Mouse (Mus musculus): ENCODE measurements around the gene Ppp1r37. TPM values are rescaled to one million over a fixed set of nuclear protein-coding genes. Genes with fewer than 3 reads are reported as not detected.

The Ppp1r37 gene
- total RNA-seq, 1 experiment: 25.3 TPM

DNA sequence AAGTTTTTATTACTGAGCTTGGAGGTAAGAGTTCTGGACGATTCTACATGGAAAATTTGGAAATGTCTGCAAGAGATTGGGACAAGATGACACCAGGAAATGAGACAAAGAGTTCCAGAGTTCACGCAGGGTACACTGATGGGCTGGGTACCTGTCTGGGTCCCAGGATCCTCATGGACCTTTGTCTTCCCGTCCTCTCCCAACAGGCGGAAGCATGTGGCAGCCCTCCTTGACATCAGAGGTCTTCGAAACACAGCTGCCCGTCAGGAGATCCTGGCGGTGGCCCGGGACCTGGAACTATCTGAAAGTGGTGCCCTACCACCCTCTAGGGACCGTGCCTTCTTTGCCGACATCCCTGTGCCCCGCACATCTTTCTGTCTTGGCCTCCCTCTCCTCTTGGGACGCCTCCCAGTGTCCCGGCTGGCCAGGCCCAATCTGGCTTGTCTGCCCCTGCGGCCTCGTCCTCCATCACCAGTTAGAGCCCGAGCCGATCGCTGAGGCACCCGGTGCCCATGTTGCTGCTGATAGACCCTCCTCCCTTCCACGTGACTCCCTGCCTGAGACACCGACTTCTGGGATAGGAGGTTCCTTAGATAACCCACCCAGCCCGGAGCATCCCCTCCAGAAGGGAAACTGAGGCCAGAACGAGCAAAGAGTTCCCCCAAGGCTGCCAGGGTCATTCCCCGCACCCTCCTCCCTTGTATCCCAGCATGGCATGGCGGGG, 68.0 kb downstream of the Ppp1r37 start:
- H3K4me3 ChIP-seq (ENCODE audit: insufficient read depth in 1 of 2, low read depth in 1 of 2, low read length in 2 of 2, poor library complexity in 1 of 2, severe bottlenecking in 1 of 2): peak overlapping the region; percentile 2 to 34; a peak in 1 of 4 replicates
- no peaks in the 10 kb centered on the region for H3K36me3 ChIP-seq (ENCODE audit: control insufficient read depth, insufficient read depth, low read length, poor library complexity, severe bottlenecking)
- no peak for DNase-seq (ENCODE audit: low read depth, low spot score)
- peaks cover 0 to 13% of the 10 kb centered on the region in 2 experiments; a peak in 3 of 4 replicates for H3K4me1 ChIP-seq (ENCODE audit: control insufficient read depth in 2 of 2, insufficient read depth in 2 of 2, low read length in 2 of 2, poor library complexity in 1 of 2)
- no peak for TF ChIP-seq CHD2 (IDR thresholded peaks at IDR 0.05; ENCODE audit: low read depth, low read length)
- no peak for TF ChIP-seq ZC3H11A (IDR thresholded peaks at IDR 0.05; ENCODE audit: borderline replicate concordance, low read depth, low read length)
- TF ChIP-seq MAFK (IDR thresholded peaks at IDR 0.05; ENCODE audit: insufficient read depth, low read depth, low read length): no peak
- TF ChIP-seq HCFC1 (IDR thresholded peaks at IDR 0.05; ENCODE audit: borderline replicate concordance, insufficient read depth, low read length): no peak
- TF ChIP-seq ZNF384 (IDR thresholded peaks at IDR 0.05; ENCODE audit: low read depth, low read length): no peak
- no peak overlapping the region for H3K9ac ChIP-seq (ENCODE audit: insufficient read depth, low read depth, low read length, poor library complexity, severe bottlenecking)
- in situ Hi-C loops (cut with MboI; ENCODE audit: low sequenced_read_pairs in 2 of 2, unreplicated experiment in 2 of 2): no loop called here
- H3K27ac ChIP-seq (ENCODE audit: insufficient read depth, low read depth, low read length, poor library complexity, severe bottlenecking): no peak overlapping the region
- no peaks in the 10 kb centered on the region for H3K9me3 ChIP-seq (ENCODE audit: control insufficient read depth, insufficient read depth, low read depth, low read length)

DNA sequence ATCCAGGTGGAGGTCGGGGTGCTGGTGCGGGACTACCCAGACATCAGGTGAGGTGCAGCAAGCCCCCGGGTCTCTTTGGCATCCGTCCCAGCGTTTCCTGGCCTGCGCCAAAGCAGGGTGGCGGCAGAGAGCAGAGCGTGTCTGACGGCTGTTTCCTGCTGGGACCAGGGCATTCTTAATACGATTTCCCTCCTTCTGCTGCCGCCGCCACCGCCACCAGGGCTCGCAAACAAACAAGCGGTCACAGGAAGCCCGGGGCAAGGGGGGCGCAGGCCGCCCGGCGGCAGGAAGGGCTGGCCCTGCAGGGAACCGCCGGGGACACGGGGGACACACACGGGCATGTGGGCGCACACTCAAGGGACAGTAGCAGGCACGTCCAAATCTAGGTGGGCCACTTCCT, 71.1 kb downstream of the Ppp1r37 start:
- no peak for TF ChIP-seq CHD2 (IDR thresholded peaks at IDR 0.05; ENCODE audit: low read depth, low read length)
- H3K4me1 ChIP-seq (ENCODE audit: control insufficient read depth in 2 of 2, insufficient read depth in 2 of 2, low read length in 2 of 2, poor library complexity in 1 of 2): peaks cover 0 to 10% of the 10 kb centered on the region in 2 experiments; a peak in 3 of 4 replicates
- no peaks in the 10 kb centered on the region for H3K9me3 ChIP-seq (ENCODE audit: control insufficient read depth, insufficient read depth, low read depth, low read length)
- in situ Hi-C loops (cut with MboI; ENCODE audit: low sequenced_read_pairs in 2 of 2, unreplicated experiment in 2 of 2): no loop called here
- no peak overlapping the region for H3K27ac ChIP-seq (ENCODE audit: insufficient read depth, low read depth, low read length, poor library complexity, severe bottlenecking)
- no peak for DNase-seq (ENCODE audit: low read depth, low spot score)
- peak overlapping the region; percentile 20; the same call in 1 of the 2 replicates for H3K9ac ChIP-seq (ENCODE audit: insufficient read depth, low read depth, low read length, poor library complexity, severe bottlenecking)
- peak overlapping the region; percentile 50 to 58 for H3K4me3 ChIP-seq (ENCODE audit: insufficient read depth in 1 of 2, low read depth in 1 of 2, low read length in 2 of 2, poor library complexity in 1 of 2, severe bottlenecking in 1 of 2)
- H3K36me3 ChIP-seq (ENCODE audit: control insufficient read depth, insufficient read depth, low read length, poor library complexity, severe bottlenecking): no peaks in the 10 kb centered on the region

- TF ChIP-seq CHD2 (IDR thresholded peaks at IDR 0.05; ENCODE audit: low read depth, low read length) (no peak), ZNF384 (IDR thresholded peaks at IDR 0.05; ENCODE audit: low read depth, low read length) (no peak), MAFK (IDR thresholded peaks at IDR 0.05; ENCODE audit: insufficient read depth, low read depth, low read length) (no peak), HCFC1 (IDR thresholded peaks at IDR 0.05; ENCODE audit: borderline replicate concordance, insufficient read depth, low read length) (no peak), ZC3H11A (IDR thresholded peaks at IDR 0.05; ENCODE audit: borderline replicate concordance, low read depth, low read length) (no peak)
- Histone ChIP-seq H3K9me3 (ENCODE audit: control insufficient read depth, insufficient read depth, low read depth, low read length) (no peaks in the 10 kb centered on the region), H3K4me3 (ENCODE audit: insufficient read depth in 1 of 2, low read depth in 1 of 2, low read length in 2 of 2, poor library complexity in 1 of 2, severe bottlenecking in 1 of 2) (peak overlapping the region; percentile 61 to 65), H3K36me3 (ENCODE audit: control insufficient read depth, insufficient read depth, low read length, poor library complexity, severe bottlenecking) (no peaks in the 10 kb centered on the region), H3K9ac (ENCODE audit: insufficient read depth, low read depth, low read length, poor library complexity, severe bottlenecking) (peak overlapping the region; percentile 24), H3K27ac (ENCODE audit: insufficient read depth, low read depth, low read length, poor library complexity, severe bottlenecking) (no peak overlapping the region), H3K4me1 (ENCODE audit: control insufficient read depth in 2 of 2, insufficient read depth in 2 of 2, low read length in 2 of 2, poor library complexity in 1 of 2) (peaks cover 0 to 2% of the 10 kb centered on the region in 2 experiments; a peak in 1 of 4 replicates)
- DNase-seq (ENCODE audit: low read depth, low spot score): no peak
- in situ Hi-C loops (cut with MboI; ENCODE audit: low sequenced_read_pairs in 2 of 2, unreplicated experiment in 2 of 2): no loop called here
Observed at GRCm38 (mm10) chr7:19489525-19489924, 73.4 kb downstream of the Ppp1r37 start.

DNA sequence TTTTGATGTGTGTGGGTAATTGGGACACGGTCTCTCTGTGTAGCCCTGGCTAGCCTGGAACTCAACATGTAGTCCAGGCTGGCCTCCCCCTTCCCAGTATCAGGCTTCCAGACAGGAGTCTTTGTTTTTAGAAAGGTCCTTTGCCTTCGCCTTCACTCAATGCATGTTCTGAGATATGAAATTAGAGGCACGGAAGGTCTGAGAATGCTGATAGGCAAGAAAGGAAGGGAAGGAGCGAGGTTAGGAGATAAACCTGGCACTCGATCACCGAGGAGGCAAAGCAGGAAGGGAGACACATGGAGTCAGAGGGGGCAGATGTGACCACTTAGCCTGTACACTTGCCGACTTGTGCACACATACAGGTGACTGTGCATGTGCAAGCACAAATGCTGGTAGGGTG, 76.3 kb downstream of the Ppp1r37 start:
- in situ Hi-C loops (cut with MboI; ENCODE audit: low sequenced_read_pairs in 2 of 2, unreplicated experiment in 2 of 2): no loop called here
- Histone ChIP-seq H3K4me3 (ENCODE audit: insufficient read depth in 1 of 2, low read depth in 1 of 2, low read length in 2 of 2, poor library complexity in 1 of 2, severe bottlenecking in 1 of 2) (no peak overlapping the region), H3K36me3 (ENCODE audit: control insufficient read depth, insufficient read depth, low read length, poor library complexity, severe bottlenecking) (no peaks in the 10 kb centered on the region), H3K4me1 (ENCODE audit: control insufficient read depth in 2 of 2, insufficient read depth in 2 of 2, low read length in 2 of 2, poor library complexity in 1 of 2) (0 out of 4 replicates have a peak, but pooled peaks cover 0 to 5% of the 10 kb centered on the region in 2 experiments), H3K9me3 (ENCODE audit: control insufficient read depth, insufficient read depth, low read depth, low read length) (no peaks in the 10 kb centered on the region), H3K9ac (ENCODE audit: insufficient read depth, low read depth, low read length, poor library complexity, severe bottlenecking) (no peak overlapping the region), H3K27ac (ENCODE audit: insufficient read depth, low read depth, low read length, poor library complexity, severe bottlenecking) (no peak overlapping the region)
- no peak for DNase-seq (ENCODE audit: low read depth, low spot score)
- TF ChIP-seq ZNF384 (IDR thresholded peaks at IDR 0.05; ENCODE audit: low read depth, low read length) (no peak), ZC3H11A (IDR thresholded peaks at IDR 0.05; ENCODE audit: borderline replicate concordance, low read depth, low read length) (no peak), MAFK (IDR thresholded peaks at IDR 0.05; ENCODE audit: insufficient read depth, low read depth, low read length) (no peak), HCFC1 (IDR thresholded peaks at IDR 0.05; ENCODE audit: borderline replicate concordance, insufficient read depth, low read length) (no peak), CHD2 (IDR thresholded peaks at IDR 0.05; ENCODE audit: low read depth, low read length) (no peak)
